Mouse (Mus musculus) forelimb bud, embryonic 11.5 days (tissue): ENCODE measurements around the gene Pbx1.

Experiments
- DNase-seq: peaks from one replicate; pipeline ENCODE4 v3.0.0-alpha.2; 2012; ENCODE audit warnings: low read depth, low spot score

The Pbx1 gene

GRCm38 (mm10) chr1:168169791-168170190 is 262.3 kb downstream of the Pbx1 start:
- no peak for DNase-seq

- DNase-seq = no peak
These were observed 262.9 kb downstream of the Pbx1 start for GRCm38 (mm10) chr1:168169052-168169779.

- DNase-seq = no peak
These were observed 264.3 kb downstream of the Pbx1 start for GRCm38 (mm10) chr1:168167781-168168180.

- no peak for DNase-seq
These were observed 265.2 kb downstream of the Pbx1 start for GRCm38 (mm10) chr1:168166841-168167240.

DNA sequence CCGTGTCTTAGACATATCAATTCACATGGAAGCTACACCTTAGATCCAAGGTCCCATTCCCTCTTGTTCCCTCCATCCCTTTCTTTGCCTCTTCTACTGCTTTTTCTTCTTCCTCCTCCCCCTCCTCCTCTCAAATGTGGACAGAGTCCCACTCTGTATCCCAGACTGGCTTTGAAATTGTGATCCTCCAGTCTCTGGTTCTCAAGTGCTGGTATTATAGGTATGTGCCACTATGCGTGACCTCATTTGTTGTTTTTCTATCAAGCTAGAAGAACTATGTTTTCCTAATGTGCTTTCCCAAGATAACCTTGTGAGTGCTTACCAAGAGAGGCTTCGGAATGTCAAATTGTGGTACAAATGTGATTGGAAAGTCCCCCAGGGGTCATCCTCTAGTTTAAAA is 267.1 kb downstream of the Pbx1 start:
- no peak for DNase-seq

DNA sequence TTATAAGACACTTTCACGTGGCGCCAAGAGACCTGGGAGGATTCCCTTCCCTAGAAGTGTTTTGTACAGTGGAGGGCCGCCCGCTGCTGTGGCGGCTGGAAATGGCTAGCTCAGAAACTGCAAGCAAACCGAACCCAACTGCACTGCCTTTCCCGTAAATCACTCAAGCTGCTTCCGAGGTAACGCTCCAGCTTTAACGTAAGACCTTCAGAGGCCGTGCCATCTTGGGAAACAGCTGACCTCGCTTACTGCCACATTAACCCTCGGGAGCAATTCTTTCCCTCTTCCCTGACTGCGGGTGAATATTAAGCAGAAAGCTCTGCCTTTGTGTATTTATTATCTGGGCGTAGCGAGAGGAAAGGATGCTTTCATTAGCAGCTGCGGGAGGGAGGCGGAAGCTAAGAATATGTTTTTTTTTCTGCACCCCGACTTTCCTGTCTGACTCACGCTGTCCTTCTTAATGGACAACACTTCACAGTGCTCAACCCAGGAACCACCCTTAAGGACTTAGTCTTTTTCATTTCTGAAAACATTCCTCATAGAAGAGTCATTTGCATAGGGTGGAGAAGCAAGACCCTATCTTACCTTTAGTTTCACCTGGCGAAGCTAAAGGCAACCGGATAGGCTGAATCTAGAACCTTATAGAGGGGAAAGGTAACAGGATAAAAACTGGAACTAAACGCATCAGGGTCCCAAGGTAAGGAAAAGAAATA is 268.4 kb downstream of the Pbx1 start:
- DNase-seq = no peak

GRCm38 (mm10) chr1:168139138-168139682 is 292.9 kb downstream of the Pbx1 start:
- DNase-seq = no peak

GRCm38 (mm10) chr1:168138669-168139068 is 293.4 kb downstream of the Pbx1 start:
- no peak for DNase-seq

DNA sequence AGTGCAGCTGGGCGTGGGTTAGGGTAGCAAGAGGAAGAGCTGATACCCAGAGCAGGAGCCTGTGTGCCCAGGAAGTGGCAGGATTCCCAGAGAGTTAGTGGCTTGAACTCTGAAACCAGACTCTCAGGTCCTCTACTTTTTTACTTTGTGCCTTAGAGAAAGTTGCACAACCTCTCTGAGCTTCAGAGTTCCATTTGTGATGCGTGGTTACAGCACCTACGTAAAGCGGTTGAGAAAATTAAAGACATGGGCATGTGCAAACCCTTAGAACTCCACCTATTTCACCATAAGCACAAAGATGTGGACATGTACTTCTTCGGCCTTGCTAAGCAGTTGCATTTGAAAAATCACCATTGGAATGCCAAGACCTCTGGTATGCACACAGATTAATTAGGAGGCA is 294.2 kb downstream of the Pbx1 start:
- no peak for DNase-seq

DNA sequence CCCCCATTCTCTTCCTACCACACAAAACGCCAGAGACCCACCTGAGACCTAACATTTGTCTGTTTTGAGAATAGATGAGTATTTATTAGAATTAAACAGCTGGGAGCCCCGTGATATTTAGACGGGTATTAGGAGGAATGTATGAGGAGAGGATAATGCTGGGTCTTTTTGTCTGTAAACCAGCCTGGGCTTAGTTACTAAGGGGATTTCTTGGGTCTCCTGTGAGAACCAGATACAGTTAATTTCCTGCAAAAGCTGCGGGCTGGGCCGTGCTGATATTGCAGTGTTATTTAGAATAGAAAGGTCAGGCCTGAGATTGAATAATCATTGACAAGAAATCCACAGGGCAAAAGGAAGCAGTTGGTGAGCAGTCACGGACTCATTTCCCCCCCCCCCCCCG is 296.5 kb downstream of the Pbx1 start:
- DNase-seq = no peak

DNA sequence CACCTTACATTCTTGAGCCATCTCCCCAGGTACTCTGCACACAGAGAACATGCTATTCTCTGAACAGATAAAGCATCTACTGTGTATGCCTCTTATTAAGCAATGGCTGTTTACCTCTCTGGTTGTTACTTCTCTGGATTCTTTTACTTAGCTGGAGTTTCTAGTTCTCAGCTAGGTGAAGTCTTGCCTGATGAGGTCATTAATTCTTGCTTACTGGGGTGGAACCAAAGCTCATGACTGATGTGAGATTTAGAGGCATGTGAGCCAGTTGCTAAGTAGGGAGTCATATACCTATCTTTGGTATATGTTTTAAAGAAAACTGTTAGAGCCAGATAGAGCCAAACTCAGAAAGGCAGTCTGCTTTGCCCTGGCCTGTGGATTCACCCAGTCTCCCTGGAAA is 298.4 kb downstream of the Pbx1 start:
- DNase-seq = no peak

DNA sequence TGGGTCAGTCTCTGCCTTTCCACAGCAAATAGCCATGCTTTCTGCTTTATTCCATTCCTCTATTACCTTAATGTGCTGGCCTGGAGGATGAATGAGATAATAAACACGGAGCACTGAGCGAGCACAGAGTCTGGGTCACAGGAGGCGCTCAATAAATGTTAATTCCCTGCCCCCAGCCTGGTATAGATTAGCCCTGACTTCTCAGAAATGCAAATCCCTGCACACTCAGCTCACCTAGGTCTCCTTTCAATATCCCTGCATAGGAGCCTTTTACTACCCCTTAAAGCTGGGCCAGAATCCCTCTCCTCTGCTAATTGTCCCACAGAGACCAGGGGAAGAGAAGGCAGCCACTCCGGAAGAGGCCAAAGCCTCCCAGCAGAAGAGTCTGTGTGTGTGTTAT is 304.1 kb downstream of the Pbx1 start:
- no peak for DNase-seq

DNA sequence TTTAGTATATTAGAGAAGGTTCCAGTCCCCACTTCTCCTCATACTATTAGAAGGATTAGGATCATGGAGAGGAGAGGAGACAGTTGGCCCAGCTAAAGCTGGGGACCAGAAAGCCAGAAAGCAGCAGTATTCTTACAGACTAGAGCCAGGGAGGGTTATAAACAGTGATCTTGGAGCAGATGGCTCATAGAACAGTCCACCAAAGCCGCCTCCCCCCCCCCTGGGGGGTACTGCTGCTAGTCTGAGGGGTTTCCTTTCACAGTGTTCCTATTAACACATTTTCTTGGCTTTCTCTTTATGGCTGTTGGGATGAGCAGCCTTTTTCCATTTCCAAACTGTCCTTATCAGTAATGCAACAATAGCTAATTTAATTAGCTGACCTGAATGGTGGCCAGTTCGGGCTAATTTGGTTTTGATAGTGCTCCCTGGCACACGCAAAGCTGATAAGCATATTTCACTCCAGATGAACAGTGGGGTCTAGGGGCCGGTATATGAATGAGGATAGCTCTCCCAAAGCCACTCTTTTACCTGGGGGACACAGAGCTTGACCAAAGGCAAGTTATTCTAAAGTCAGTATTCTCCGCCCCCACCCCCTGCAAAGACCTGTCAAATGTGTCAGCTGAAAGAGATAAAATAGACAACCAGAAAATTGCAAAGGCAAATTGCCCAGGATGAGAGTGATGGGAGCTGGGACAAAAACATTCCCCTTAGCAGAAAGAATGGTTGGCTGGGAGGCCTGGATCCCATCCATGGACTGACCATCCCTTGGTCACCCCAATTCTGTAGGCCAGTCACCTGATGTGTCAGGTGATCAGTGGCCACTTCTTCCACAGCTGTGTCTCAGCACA is 307.2 kb downstream of the Pbx1 start:
- no peak for DNase-seq

DNA sequence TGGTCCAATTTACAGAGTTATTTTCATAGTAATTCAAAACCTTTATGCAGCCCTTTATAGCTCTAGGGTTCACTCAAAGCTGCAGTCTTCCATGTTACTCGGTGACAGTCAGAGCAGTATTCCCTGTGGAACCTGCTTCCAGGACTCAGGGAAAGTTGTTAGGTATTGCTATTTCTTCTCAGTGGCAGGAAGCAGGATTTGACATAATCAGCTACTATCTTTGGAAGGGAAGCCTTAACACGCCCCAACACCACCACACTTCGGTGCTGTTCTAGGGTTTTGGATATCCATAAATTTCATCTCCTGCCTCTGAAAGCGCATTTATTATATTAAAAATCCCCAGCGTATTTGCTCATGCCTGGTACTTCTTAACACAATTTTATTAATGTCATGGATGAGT is 314.0 kb downstream of the Pbx1 start:
- no peak for DNase-seq

DNA sequence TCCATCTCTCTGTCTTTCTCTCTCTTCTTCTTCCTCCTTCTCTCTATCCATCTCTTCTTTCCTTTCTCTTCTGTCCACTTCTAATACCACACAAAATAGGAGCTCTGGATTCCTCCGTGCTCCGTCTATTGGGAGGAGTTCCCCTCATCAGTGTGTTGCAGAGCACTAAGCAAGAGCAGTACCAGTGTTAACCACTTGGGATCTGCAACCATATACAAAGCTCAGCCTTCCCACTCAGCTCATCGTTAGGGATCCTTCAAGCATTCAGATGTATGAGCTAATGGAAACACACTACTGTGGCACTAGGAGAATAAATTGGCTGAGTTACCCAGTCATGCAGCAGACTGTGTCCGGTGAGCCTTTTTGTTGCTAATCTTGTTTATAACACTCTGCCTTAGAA is 314.7 kb downstream of the Pbx1 start:
- DNase-seq = no peak

DNA sequence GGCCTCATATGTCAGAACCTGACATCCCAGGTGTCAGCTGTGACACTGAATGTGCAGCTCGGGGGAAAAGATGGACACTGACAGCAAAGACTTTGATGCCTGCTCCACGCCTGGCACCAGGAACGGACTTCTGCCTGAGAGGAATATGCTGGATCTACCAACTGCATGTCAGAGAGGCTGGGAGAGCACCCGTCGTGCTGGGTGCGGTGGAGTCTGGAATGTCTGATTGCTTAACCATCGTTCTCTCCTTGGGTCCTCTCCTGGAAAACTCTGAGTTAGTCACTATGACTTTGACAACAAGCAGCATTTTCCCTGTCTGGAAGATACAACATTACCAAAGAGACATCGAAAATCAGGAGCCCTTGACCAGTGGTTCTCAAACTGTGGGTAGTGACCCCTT is 322.3 kb downstream of the Pbx1 start:
- no peak for DNase-seq

DNA sequence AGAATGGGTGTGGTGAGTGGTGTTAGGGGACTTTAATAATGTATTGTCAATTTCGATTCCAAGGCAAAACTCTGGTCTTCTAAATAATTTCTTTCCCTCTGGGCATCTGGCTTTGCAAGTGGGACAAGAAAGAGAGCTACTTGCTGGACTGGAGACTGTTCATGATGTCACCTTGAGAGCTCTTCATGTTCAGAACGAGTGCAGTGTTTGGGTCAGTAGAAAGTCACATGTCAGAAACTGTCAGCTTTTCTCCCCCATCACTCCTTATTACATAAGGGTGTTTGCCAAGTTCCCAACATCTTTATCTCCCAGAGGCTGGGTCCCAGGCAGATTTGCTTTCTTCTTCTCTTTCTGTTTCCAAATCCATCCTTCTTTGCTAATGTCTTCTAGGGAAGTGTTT is 328.2 kb downstream of the Pbx1 start:
- DNase-seq = no peak

DNA sequence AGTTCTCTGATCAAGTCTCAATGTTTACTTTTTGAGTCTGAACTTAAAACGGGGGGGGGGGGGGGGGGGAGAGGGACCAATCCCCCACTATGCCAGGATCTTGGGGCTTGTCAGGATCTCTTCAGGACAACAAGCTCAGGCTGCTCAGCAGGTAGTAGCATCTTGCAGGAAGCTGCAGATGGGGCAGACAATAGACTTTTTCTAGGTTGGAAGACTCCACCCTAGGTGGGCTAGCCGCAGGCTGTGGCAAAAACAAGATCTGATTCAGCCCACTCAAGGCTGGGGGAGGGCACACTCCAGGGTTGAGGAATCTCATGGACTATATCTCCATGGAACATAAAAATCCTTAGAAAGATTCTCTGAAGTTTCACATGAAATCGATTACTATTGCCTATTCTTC is 330.6 kb downstream of the Pbx1 start:
- DNase-seq = no peak

GRCm38 (mm10) chr1:168098806-168099205 is 333.3 kb downstream of the Pbx1 start:
- no peak for DNase-seq

DNA sequence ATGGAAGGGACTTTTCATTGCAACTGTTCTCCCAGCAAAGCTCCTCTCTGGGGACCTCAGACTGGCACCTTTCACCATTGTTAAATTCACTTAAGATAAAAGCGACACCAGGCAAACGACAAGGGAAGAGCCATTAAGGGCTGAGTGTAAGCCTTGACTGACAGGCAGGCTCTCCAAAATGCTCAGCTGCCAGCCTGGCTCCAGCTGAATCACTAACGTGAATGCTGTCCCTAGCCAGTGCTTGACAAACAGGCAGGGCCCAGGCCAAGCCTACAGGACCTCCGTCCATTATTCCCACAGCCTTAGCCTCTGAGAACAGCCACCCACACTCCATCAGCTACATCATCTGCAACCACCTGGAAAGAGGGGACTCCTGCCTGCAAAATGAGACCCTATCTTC is 337.4 kb downstream of the Pbx1 start:
- no peak for DNase-seq

DNA sequence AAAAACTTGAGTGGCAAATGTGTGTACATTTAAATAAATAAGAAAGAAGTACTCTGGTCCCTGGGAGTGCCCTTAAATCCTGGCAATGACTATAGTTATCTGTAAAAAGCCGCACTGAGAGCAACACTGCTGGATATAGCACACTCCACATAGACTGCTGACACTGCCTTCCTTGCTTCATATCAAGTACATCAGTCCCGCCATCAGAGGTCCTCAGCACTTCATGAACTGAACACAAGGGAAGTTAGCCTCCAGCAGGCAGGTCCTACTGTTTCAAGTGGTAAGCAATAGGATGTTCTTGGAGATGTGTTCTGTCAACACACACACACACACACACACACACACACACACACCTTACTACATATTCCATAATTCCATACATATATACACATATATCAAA is 339.0 kb downstream of the Pbx1 start:
- DNase-seq = no peak

DNA sequence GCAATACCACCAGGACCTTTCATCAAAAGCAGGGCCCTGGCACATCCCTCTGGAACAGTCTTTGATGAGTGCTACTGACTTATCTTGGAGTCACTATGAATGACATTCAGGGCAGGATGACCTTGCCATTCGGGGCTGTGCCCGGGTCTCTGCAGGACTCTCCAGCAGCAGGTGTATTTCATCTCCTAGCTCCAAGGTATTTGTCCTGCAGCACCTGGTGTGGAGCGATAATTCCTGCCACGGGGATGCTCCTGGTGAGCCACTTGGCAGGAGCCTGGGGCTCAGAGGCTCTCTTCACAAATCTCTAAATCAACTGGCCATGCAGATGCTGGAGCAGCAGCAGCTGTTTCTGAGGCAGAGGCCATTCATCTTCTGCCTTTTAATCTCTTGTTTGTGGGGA is 340.4 kb downstream of the Pbx1 start:
- no peak for DNase-seq
